Mouse (Mus musculus) MEL (cell line): ENCODE measurements around the gene Hoxd4. TPM values are rescaled to one million over a fixed set of nuclear protein-coding genes. Genes with fewer than 3 reads are reported as not detected.

Experiments
- DNase-seq: peaks from one replicate; pipeline ENCODE4 v3.0.0; 2011; ENCODE audit warnings: low read depth, low spot score
- H3K27ac ChIP-seq: 2 replicates; pipeline ENCODE4 v1.5.1; 2012; ENCODE audit warnings: low read depth, mild to moderate bottlenecking, control low read depth, low read length, moderate library complexity; ENCODE audit not compliant: control insufficient read depth
- H3K27me3 ChIP-seq, 2 experiments: fragments of 150-350 bp in 1 of 2; sonication (generic) in 1 of 2; 2 replicates each; pipeline ENCODE4 v1.6.1; 2012; ENCODE audit warnings: low read length in 2 of 2, mild to moderate bottlenecking in 2 of 2, improper control_type of control experiment in 1 of 2, moderate library complexity in 1 of 2; ENCODE audit not compliant: insufficient read depth in 2 of 2, control insufficient read depth in 1 of 2
- H3K36me3 ChIP-seq, 2 experiments: 2 replicates each; pipeline ENCODE4 v1.6.1; 2012 to 2014; ENCODE audit warnings: low read length in 2 of 2, improper control_type of control experiment in 1 of 2, inconsistent platforms in 1 of 2, mild to moderate bottlenecking in 1 of 2; ENCODE audit not compliant: insufficient read depth in 2 of 2, control insufficient read depth in 1 of 2
- H3K4me1 ChIP-seq, 2 experiments: fragments of 150-350 bp in 1 of 2; sonication (generic) in 1 of 2; 2 replicates each; pipeline ENCODE4 v1.6.1; 2012; ENCODE audit warnings: low read length in 2 of 2, improper control_type of control experiment in 1 of 2, mild to moderate bottlenecking in 1 of 2; ENCODE audit not compliant: insufficient read depth in 2 of 2, control insufficient read depth in 1 of 2
- H3K4me3 ChIP-seq, 2 experiments: fragments of 150-350 bp in 1 of 2; sonication (generic) in 1 of 2; 2 replicates each; pipeline ENCODE4 v1.5.1; 2012; ENCODE audit warnings: low read depth in 2 of 2, low read length in 2 of 2, mild to moderate bottlenecking in 2 of 2, moderate library complexity in 2 of 2, control low read depth in 1 of 2, improper control_type of control experiment in 1 of 2; ENCODE audit not compliant: control insufficient read depth in 1 of 2, insufficient read depth in 1 of 2
- H3K79me2 ChIP-seq: 2 replicates; pipeline ENCODE4 v1.6.1; 2012; ENCODE audit warnings: mild to moderate bottlenecking, low read length, moderate library complexity; ENCODE audit not compliant: control insufficient read depth, poor library complexity, insufficient read depth
- H3K9ac ChIP-seq: 2 replicates; pipeline ENCODE4 v1.6.1; 2012; ENCODE audit warnings: low read depth, mild to moderate bottlenecking, control low read depth, low read length, moderate library complexity; ENCODE audit not compliant: control insufficient read depth, poor library complexity, severe bottlenecking
- H3K9me3 ChIP-seq: fragments of 150-350 bp; sonication (generic); replicated peaks from 2 replicates; pipeline ENCODE4 v1.6.1; 2012; ENCODE audit warnings: mild to moderate bottlenecking, low read length, improper control_type of control experiment, moderate library complexity; ENCODE audit not compliant: insufficient read depth
- CHD2 ChIP-seq: IDR thresholded peaks from 2 replicates; pipeline ENCODE4 v1.6.1; 2011; ENCODE audit warnings: low read length, improper control_type of control experiment
- E2F4 ChIP-seq: IDR thresholded peaks from 2 replicates; pipeline ENCODE4 v1.6.1; 2011; ENCODE audit warnings: low read depth, low read length, improper control_type of control experiment, borderline replicate concordance
- GABPA ChIP-seq: IDR thresholded peaks from 2 replicates; pipeline ENCODE4 v1.6.1; 2012; ENCODE audit warnings: low read depth, mild to moderate bottlenecking, inconsistent platforms, low read length, improper control_type of control experiment, moderate library complexity
- GATA1 ChIP-seq: IDR thresholded peaks from 2 replicates; pipeline ENCODE4 v1.6.1; 2011; ENCODE audit warnings: low read depth, low read length, improper control_type of control experiment
- HCFC1 ChIP-seq: IDR thresholded peaks from 2 replicates; pipeline ENCODE4 v1.6.1; 2012; ENCODE audit warnings: low read depth, mild to moderate bottlenecking, inconsistent platforms, low read length, improper control_type of control experiment, moderate library complexity
- MAFK ChIP-seq: IDR thresholded peaks from 2 replicates; pipeline ENCODE4 v1.6.1; 2011; ENCODE audit warnings: low read depth, mild to moderate bottlenecking, low read length, improper control_type of control experiment, borderline replicate concordance
- MAX ChIP-seq: IDR thresholded peaks from 2 replicates; pipeline ENCODE4 v1.6.1; 2011; ENCODE audit warnings: low read length, improper control_type of control experiment
- MAZ ChIP-seq: IDR thresholded peaks from 2 replicates; pipeline ENCODE4 v1.6.1; 2012; ENCODE audit warnings: low read depth, mild to moderate bottlenecking, inconsistent platforms, low read length, improper control_type of control experiment
- MXI1 ChIP-seq: IDR thresholded peaks from 2 replicates; pipeline ENCODE4 v1.6.1; 2011; ENCODE audit warnings: mild to moderate bottlenecking, low read depth, low read length, improper control_type of control experiment
- NELFE ChIP-seq: IDR thresholded peaks from 2 replicates; pipeline ENCODE4 v1.6.1; 2011; ENCODE audit warnings: low read depth, low read length, improper control_type of control experiment
- POLR2AphosphoS5 ChIP-seq: IDR thresholded peaks from 2 replicates; pipeline ENCODE4 v1.6.1; 2012; ENCODE audit warnings: low read depth, borderline replicate concordance, mild to moderate bottlenecking, inconsistent platforms, low read length, moderate library complexity, mixed read lengths
- RAD21 ChIP-seq: IDR thresholded peaks from 2 replicates; pipeline ENCODE4 v1.6.1; 2011; ENCODE audit warnings: mild to moderate bottlenecking, low read depth, low read length, improper control_type of control experiment
- RCOR1 ChIP-seq: IDR thresholded peaks from 2 replicates; pipeline ENCODE4 v1.6.1; 2012; ENCODE audit warnings: low read depth, mild to moderate bottlenecking, inconsistent platforms, low read length, improper control_type of control experiment
- TCF12 ChIP-seq: IDR thresholded peaks from 2 replicates; pipeline ENCODE4 v1.6.1; 2014; ENCODE audit warnings: low read depth, mild to moderate bottlenecking, inconsistent platforms, low read length, improper control_type of control experiment, moderate library complexity
- UBTF ChIP-seq: IDR thresholded peaks from 2 replicates; pipeline ENCODE4 v1.6.1; 2012; ENCODE audit warnings: low read depth, mild to moderate bottlenecking, inconsistent platforms, low read length, improper control_type of control experiment, moderate library complexity, borderline replicate concordance; ENCODE audit not compliant: insufficient read depth
- USF1 ChIP-seq: IDR thresholded peaks from 2 replicates; pipeline ENCODE4 v1.6.1; 2014; ENCODE audit warnings: low read depth, mild to moderate bottlenecking, inconsistent platforms, low read length, improper control_type of control experiment, moderate library complexity
- ZMIZ1 ChIP-seq: IDR thresholded peaks from 2 replicates; pipeline ENCODE4 v1.6.1; 2012; ENCODE audit warnings: low read depth, mild to moderate bottlenecking, inconsistent platforms, low read length, improper control_type of control experiment, moderate library complexity
- ZNF384 ChIP-seq: IDR thresholded peaks from 2 replicates; pipeline ENCODE4 v1.6.1; 2012; ENCODE audit warnings: low read depth, mild to moderate bottlenecking, inconsistent platforms, low read length, improper control_type of control experiment
- polyA plus RNA-seq, 2 experiments: library from polyadenylated mRNA; stranded (reverse) in 1 of 2; unstranded in 1 of 2; fragments of >175 nt in 1 of 2; fragments of >200 nt in 1 of 2; gene quantifications; 2 replicates each; pipeline versions ENCODE4 v1.2.1 to v1.2.4; 2012; ENCODE audit warnings: low replicate concordance in 2 of 2, low read depth in 1 of 2; ENCODE audit not compliant: insufficient read length in 2 of 2, insufficient read depth in 1 of 2, missing spikeins in 1 of 2
- total RNA-seq: library from RNA; depleted of rRNA; stranded (reverse); fragments of 300-350 nt; gene quantifications from 2 replicates; pipeline ENCODE4 v1.2.3, GENCODE M21; 2012

Gene Hoxd4
- total and polyA plus RNA-seq, 3 experiments, result not detected

GRCm38 (mm10) chr2:74720384-74720783, 8.7 kb downstream of the Hoxd4 start:
- no peak for DNase-seq
- Histone ChIP-seq H3K27me3 (no peaks in the 10 kb centered on the region; a peak in 1 of 4 replicates), H3K9ac (no peak overlapping the region), H3K4me1 (no peaks in the 10 kb centered on the region), H3K27ac (no peak overlapping the region)
- TF ChIP-seq MAX (no peak), RAD21 (no peak), CHD2 (no peak), E2F4 (no peak), MAFK (no peak), GABPA (no peak), ZNF384 (no peak), GATA1 (no peak), MAZ (no peak), TCF12 (no peak), MXI1 (no peak), RCOR1 (no peak), NELFE (no peak), HCFC1 (no peak), UBTF (no peak), POLR2AphosphoS5 (no peak), ZMIZ1 (no peak)
- TF ChIP-seq, all 39 proteins: peak for 0
- H3K36me3 ChIP-seq, result no peaks in the 10 kb centered on the region
- no peaks in the 10 kb centered on the region for H3K9me3 ChIP-seq
- H3K4me3 ChIP-seq, result no peak overlapping the region
- no peaks in the 10 kb centered on the region for H3K79me2 ChIP-seq

- H3K79me2 ChIP-seq, result no peaks in the 10 kb centered on the region
- no peaks in the 10 kb centered on the region; a peak in 1 of 4 replicates for H3K27me3 ChIP-seq
- DNase-seq, result no peak
- no peak overlapping the region for H3K4me3 ChIP-seq
- H3K9ac ChIP-seq, result no peak overlapping the region
- no peak overlapping the region for H3K27ac ChIP-seq
- no peak for TF ChIP-seq MAZ
- no peak for TF ChIP-seq HCFC1
- TF ChIP-seq USF1, result no peak
- TF ChIP-seq E2F4, result no peak
- H3K36me3 ChIP-seq, result no peaks in the 10 kb centered on the region
- no peaks in the 10 kb centered on the region for H3K4me1 ChIP-seq
- H3K9me3 ChIP-seq, result no peaks in the 10 kb centered on the region
Measured at GRCm38 (mm10) chr2:74720955-74721491, 9.3 kb downstream of the Hoxd4 start.
